In genomic region chr1:137332108-137332769, GRCm38 (mm10) we compare ENCODE assay signal across 8 mouse cellular contexts.
A peak's percentile ranks its signal among the peaks of the same experiment; 100 is the strongest.
DNase-seq lines count a peak whose midpoint lies in the region; ATAC-seq and TF ChIP-seq lines count a peak whose summit lies in the region.

No protein-coding gene starts in this region.

- H3K9me3 ChIP-seq in liver, postnatal 0 days (ENCODE audit: low read length): no peaks in the 10 kb centered on the region
- H3K9me3 ChIP-seq in liver, embryonic 12.5 days (replicated peaks): no peaks in the 10 kb centered on the region
- H3K9me3 ChIP-seq in embryonic facial prominence, embryonic 13.5 days: no peaks in the 10 kb centered on the region
- no peaks in the 10 kb centered on the region for H3K9me3 ChIP-seq in intestine, embryonic 16.5 days (ENCODE audit: control insufficient read depth, low read length)

- H3K36me3 ChIP-seq in liver, postnatal 0 days (replicated peaks; ENCODE audit: insufficient read depth, low read length): no peaks in the 10 kb centered on the region
- H3K36me3 ChIP-seq in liver, embryonic 12.5 days: no peaks in the 10 kb centered on the region
- no peaks in the 10 kb centered on the region for H3K36me3 ChIP-seq in embryonic facial prominence, embryonic 13.5 days
- no peaks in the 10 kb centered on the region for H3K36me3 ChIP-seq in intestine, embryonic 16.5 days (ENCODE audit: control insufficient read depth, insufficient read depth, low read length)

- 0 out of 2 replicates have a peak, but pooled peaks have one; percentile 14 for TF ChIP-seq CTCF in liver, postnatal 0 days (IDR thresholded peaks at IDR 0.05; ENCODE audit: low read depth)

- no peak for DNase-seq in liver, postnatal 0 days
- peak; percentile 8 for DNase-seq in lung, postnatal 25 days (ENCODE audit: low spot score)
- no peak for DNase-seq in natural killer cell, adult 2 months (ENCODE audit: low spot score in 2 of 2)
- no peak for DNase-seq in liver
- no peak for DNase-seq in ovary, postnatal 36 days (ENCODE audit: low spot score)

- no peaks in the 10 kb centered on the region for H3K27me3 ChIP-seq in liver, postnatal 0 days (ENCODE audit: insufficient read depth, low read length)
- H3K27me3 ChIP-seq in liver, embryonic 12.5 days (replicated peaks): no peaks in the 10 kb centered on the region
- H3K27me3 ChIP-seq in embryonic facial prominence, embryonic 13.5 days: no peaks in the 10 kb centered on the region
- H3K27me3 ChIP-seq in intestine, embryonic 16.5 days (replicated peaks; ENCODE audit: control insufficient read depth, insufficient read depth, low read length): no peaks in the 10 kb centered on the region

- H3K27ac ChIP-seq in liver, postnatal 0 days (ENCODE audit: low read depth): no peak overlapping the region
- H3K27ac ChIP-seq in liver, embryonic 12.5 days: no peak overlapping the region
- H3K27ac ChIP-seq in embryonic facial prominence, embryonic 13.5 days: peak overlapping the region; percentile 88
- H3K27ac ChIP-seq in intestine, embryonic 16.5 days (ENCODE audit: low read length): no peak overlapping the region

- 65% methylated on average over 8 of the region's 8 CpGs for WGBS in liver, postnatal 0 days (ENCODE audit: insufficient replicate concordance)
- WGBS in liver, embryonic 12.5 days (ENCODE audit: insufficient replicate concordance): 64% methylated on average over 8 of the region's 8 CpGs
- WGBS in embryonic facial prominence, embryonic 13.5 days: 21% methylated on average over 8 of the region's 8 CpGs
- 40% methylated on average over 8 of the region's 8 CpGs for WGBS in intestine, embryonic 16.5 days

- H3K9ac ChIP-seq in liver, postnatal 0 days (replicated peaks): no peak overlapping the region
- H3K9ac ChIP-seq in liver, embryonic 12.5 days: no peak overlapping the region
- no peak overlapping the region for H3K9ac ChIP-seq in embryonic facial prominence, embryonic 13.5 days
- no peak overlapping the region for H3K9ac ChIP-seq in intestine, embryonic 16.5 days (ENCODE audit: low read depth, low read length)

- no peak for TF ChIP-seq EP300 in liver, postnatal 0 days (IDR thresholded peaks at IDR 0.05; ENCODE audit: low read depth)

- no peak for ATAC-seq in liver, postnatal 0 days
- no peak for ATAC-seq in liver, embryonic 12.5 days
- peak; percentile 81 for ATAC-seq in embryonic facial prominence, embryonic 13.5 days (ENCODE audit: insufficient number of reproducible peaks, insufficient read depth, low FRiP score, low TSS enrichment, low read depth)
- ATAC-seq in intestine, embryonic 16.5 days: peak; percentile 68

- H3K4me3 ChIP-seq in liver, postnatal 0 days (ENCODE audit: low read depth, low read length): no peak overlapping the region
- H3K4me3 ChIP-seq in liver, embryonic 12.5 days: no peak overlapping the region
- no peak overlapping the region for H3K4me3 ChIP-seq in embryonic facial prominence, embryonic 13.5 days
- no peak overlapping the region for H3K4me3 ChIP-seq in intestine, embryonic 16.5 days (ENCODE audit: low read length)

- no peak overlapping the region for H3K4me2 ChIP-seq in liver, postnatal 0 days (ENCODE audit: low read depth, low read length)
- no peak overlapping the region for H3K4me2 ChIP-seq in liver, embryonic 12.5 days
- peak overlapping the region; percentile 26; the same call in 1 of the 2 replicates for H3K4me2 ChIP-seq in embryonic facial prominence, embryonic 13.5 days
- H3K4me2 ChIP-seq in intestine, embryonic 16.5 days (ENCODE audit: low read depth, low read length): no peak overlapping the region

- H3K4me1 ChIP-seq in liver, postnatal 0 days (ENCODE audit: insufficient read depth): no peaks in the 10 kb centered on the region
- H3K4me1 ChIP-seq in liver, embryonic 12.5 days: no peaks in the 10 kb centered on the region
- peaks cover 14% of the 10 kb centered on the region for H3K4me1 ChIP-seq in embryonic facial prominence, embryonic 13.5 days
- no peaks in the 10 kb centered on the region for H3K4me1 ChIP-seq in intestine, embryonic 16.5 days (ENCODE audit: control insufficient read depth, insufficient read depth, low read length)

Comparison
In these comparisons a context has a peak if more than half of its experiments do, and no peak if none do; other contexts are left out.
1. ATAC-seq: peak in embryonic facial prominence, embryonic 13.5 days (single experiment) and intestine, embryonic 16.5 days (single experiment); none in liver, postnatal 0 days (single experiment) and liver, embryonic 12.5 days (single experiment).